Mouse (Mus musculus) heart, embryonic 10.5 days (tissue): ENCODE measurements around the gene Atp6v0e. TPM values are rescaled to one million over a fixed set of nuclear protein-coding genes. Genes with fewer than 3 reads are reported as not detected.

Experiments used
- DNase-seq: peaks from one replicate; pipeline ENCODE4 v3.0.0-alpha.2; 2017; ENCODE audit warnings: low spot score
- H3K27ac ChIP-seq: fragments of 300-500 bp; sonication (generic); 2 replicates; pipeline ENCODE4 v1.5.1; 2016; ENCODE audit warnings: mild to moderate bottlenecking
- H3K27me3 ChIP-seq: fragments of 300-500 bp; sonication (generic); 2 replicates; pipeline ENCODE4 v1.6.1; 2016; ENCODE audit warnings: mild to moderate bottlenecking; ENCODE audit not compliant: poor library complexity, insufficient read depth, severe bottlenecking
- H3K36me3 ChIP-seq: fragments of 300-500 bp; sonication (generic); 2 replicates; pipeline ENCODE4 v1.6.1; 2016; ENCODE audit warnings: mild to moderate bottlenecking, moderate library complexity
- H3K4me1 ChIP-seq: fragments of 300-500 bp; sonication (generic); 2 replicates; pipeline ENCODE4 v1.6.1; 2016; ENCODE audit warnings: mild to moderate bottlenecking
- H3K4me3 ChIP-seq: fragments of 300-500 bp; sonication (generic); 2 replicates; pipeline ENCODE4 v1.5.1; 2016; ENCODE audit warnings: mild to moderate bottlenecking, moderate library complexity
- H3K9me3 ChIP-seq: fragments of 300-500 bp; sonication (generic); 2 replicates; pipeline ENCODE4 v1.6.1; 2016; ENCODE audit warnings: mild to moderate bottlenecking, moderate library complexity
- WGBS: fragments of 180-500 bp; shearing (Covaris S2); methylation state at CpG from one replicate; pipeline ENCODE4 v1.1.7; 2016; 5-methylcytosine and 5-hydroxymethylcytosine counted together
- polyA plus RNA-seq: library from polyadenylated mRNA; unstranded; fragments of >200 nt; fragmentation: Nextera tagmentation; extraction: Ambion mirVana; gene quantifications from 2 replicates; pipeline ENCODE4 v1.2.1, GENCODE M21; 2016

Gene Atp6v0e
- polyA plus RNA-seq, 1 experiment from 2014 or later, result 189 TPM

DNA sequence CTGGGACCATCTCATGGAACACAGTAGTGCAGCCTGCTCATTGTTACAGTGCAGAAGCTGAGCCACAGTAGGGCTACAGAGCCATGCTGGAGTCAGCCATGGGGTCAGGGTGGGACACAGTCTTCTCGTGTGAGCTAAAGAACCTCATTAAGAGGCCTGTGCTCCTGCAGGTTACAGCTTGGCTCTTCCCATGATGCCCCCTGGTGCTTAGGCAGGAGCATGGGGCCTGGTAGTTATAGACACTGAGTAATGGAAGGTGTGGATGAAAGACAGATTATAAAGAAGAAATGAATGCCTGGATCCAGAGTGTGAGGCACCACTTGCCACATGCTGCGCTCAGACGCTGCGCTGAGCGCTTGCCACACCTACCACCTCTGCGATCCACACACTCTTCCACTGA lies 34.6 kb upstream of the Atp6v0e start:
- no peak for DNase-seq
- no peak overlapping the region for H3K4me3 ChIP-seq
- no peaks in the 10 kb centered on the region for H3K9me3 ChIP-seq
- peaks cover 97% of the 10 kb centered on the region for H3K36me3 ChIP-seq
- 86% methylated on average over 6 of the region's 6 CpGs for WGBS
- H3K4me1 ChIP-seq, result 0 out of 2 replicates have a peak, but pooled peaks cover 5% of the 10 kb centered on the region
- no peak overlapping the region for H3K27ac ChIP-seq
- H3K27me3 ChIP-seq, result no peaks in the 10 kb centered on the region

DNA sequence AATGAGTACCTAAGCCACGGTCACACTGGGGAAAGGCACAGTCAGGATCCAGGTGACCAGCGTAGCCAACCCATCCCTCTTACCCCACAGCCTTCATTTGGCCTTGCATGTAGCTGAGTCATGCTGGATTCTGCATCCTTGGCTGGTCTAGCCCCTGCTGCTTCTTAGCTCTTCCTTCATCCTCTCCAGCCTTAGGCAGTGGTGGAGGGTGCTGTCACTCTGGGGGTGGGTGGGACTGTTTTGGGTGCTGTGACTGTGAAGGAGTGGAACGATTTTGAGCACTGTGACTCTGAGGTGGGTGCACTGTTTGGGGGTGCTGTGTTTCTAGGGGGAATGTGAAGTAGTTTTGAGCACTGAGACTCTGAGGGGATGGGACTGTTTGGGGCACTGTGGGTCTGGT lies 34.1 kb upstream of the Atp6v0e start:
- Histone ChIP-seq H3K4me3 (no peak overlapping the region), H3K9me3 (no peaks in the 10 kb centered on the region), H3K36me3 (peaks cover 97% of the 10 kb centered on the region), H3K4me1 (0 out of 2 replicates have a peak, but pooled peaks cover 5% of the 10 kb centered on the region), H3K27me3 (no peaks in the 10 kb centered on the region), H3K27ac (no peak overlapping the region)
- no peak for DNase-seq
- WGBS, result 96% methylated on average over 3 of the region's 3 CpGs

DNA sequence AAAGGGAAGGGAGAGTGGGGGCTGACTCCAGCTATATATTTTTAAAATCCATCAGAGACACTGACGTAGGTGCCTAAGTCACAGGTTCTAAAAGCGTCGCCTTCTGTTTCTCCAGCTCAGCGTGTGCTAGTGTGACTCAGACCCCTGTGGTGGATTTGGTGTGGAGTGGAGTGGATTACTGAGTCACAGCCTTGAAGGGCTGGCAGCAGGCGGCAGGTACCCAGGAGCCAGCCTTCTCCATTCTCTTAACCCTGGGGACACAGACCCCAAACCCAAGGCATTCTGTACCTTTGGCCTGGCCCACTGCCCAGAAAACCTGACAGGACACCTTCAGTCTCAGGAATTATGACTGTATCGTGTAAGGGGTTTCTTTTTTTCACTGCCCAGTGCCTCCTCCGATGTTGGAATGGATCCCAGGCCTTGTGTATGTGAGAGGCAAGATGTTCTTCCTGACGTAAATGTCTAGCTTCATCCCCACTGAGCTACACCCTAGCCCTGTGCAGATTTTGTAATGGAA lies 31.2 kb upstream of the Atp6v0e start:
- Histone ChIP-seq H3K4me1 (peaks cover 8% of the 10 kb centered on the region; the same call in 1 of the 2 replicates), H3K36me3 (peaks cover 98% of the 10 kb centered on the region), H3K27ac (no peak overlapping the region), H3K4me3 (no peak overlapping the region), H3K27me3 (no peaks in the 10 kb centered on the region), H3K9me3 (no peaks in the 10 kb centered on the region)
- no peak for DNase-seq
- 93% methylated on average over 8 of the region's 8 CpGs for WGBS

DNA sequence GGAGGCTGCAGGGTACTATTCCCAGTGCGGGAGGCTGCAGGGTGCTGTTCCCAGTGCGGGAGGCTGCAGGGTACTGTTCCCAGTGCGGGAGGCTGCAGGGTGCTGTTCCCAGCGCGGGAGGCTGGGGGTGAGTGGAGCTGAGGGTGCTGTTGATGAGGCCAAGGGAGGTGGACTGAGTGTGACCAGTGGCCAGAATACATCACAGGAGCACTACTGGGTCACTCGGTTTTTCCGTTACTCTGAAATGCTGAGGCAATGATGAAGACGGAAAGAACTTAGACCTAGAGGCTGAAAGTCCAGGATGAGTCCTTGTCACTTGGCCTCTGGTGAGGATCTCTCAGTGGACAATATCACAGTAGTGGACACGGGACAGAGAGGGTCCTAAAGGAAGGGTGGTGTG lies 29.8 kb upstream of the Atp6v0e start:
- H3K4me3 ChIP-seq, result no peak overlapping the region
- peak overlapping the region; percentile 6; the same call in 1 of the 2 replicates for H3K27ac ChIP-seq
- no peaks in the 10 kb centered on the region for H3K9me3 ChIP-seq
- WGBS, result 90% methylated on average over 9 of the region's 9 CpGs
- H3K36me3 ChIP-seq, result peaks cover 92% of the 10 kb centered on the region
- H3K27me3 ChIP-seq, result no peaks in the 10 kb centered on the region
- DNase-seq, result no peak
- peaks cover 15% of the 10 kb centered on the region for H3K4me1 ChIP-seq

- H3K36me3 ChIP-seq, result peaks cover 87% of the 10 kb centered on the region
- no peak overlapping the region for H3K27ac ChIP-seq
- H3K4me1 ChIP-seq, result peaks cover 19% of the 10 kb centered on the region
- DNase-seq, result no peak
- WGBS, result 91% methylated on average over 9 of the region's 9 CpGs
- no peaks in the 10 kb centered on the region for H3K27me3 ChIP-seq
- no peaks in the 10 kb centered on the region for H3K9me3 ChIP-seq
- H3K4me3 ChIP-seq, result no peak overlapping the region
These were observed 29.1 kb upstream of the Atp6v0e start for GRCm38 (mm10) chr17:26633926-26634325.

- 86% methylated on average over 7 of the region's 7 CpGs for WGBS
- Histone ChIP-seq H3K4me3 (no peak overlapping the region), H3K27ac (no peak overlapping the region), H3K27me3 (no peaks in the 10 kb centered on the region), H3K36me3 (peaks cover 87% of the 10 kb centered on the region), H3K9me3 (no peaks in the 10 kb centered on the region), H3K4me1 (peaks cover 19% of the 10 kb centered on the region)
- no peak for DNase-seq
These were observed 28.5 kb upstream of the Atp6v0e start for GRCm38 (mm10) chr17:26634539-26634938.

GRCm38 (mm10) chr17:26635951-26636350 lies 27.1 kb upstream of the Atp6v0e start:
- peaks cover 87% of the 10 kb centered on the region for H3K36me3 ChIP-seq
- WGBS, result 88% methylated on average over 7 of the region's 7 CpGs
- no peaks in the 10 kb centered on the region for H3K9me3 ChIP-seq
- no peak overlapping the region for H3K27ac ChIP-seq
- H3K4me3 ChIP-seq, result no peak overlapping the region
- no peaks in the 10 kb centered on the region for H3K27me3 ChIP-seq
- H3K4me1 ChIP-seq, result peaks cover 19% of the 10 kb centered on the region
- no peak for DNase-seq

DNA sequence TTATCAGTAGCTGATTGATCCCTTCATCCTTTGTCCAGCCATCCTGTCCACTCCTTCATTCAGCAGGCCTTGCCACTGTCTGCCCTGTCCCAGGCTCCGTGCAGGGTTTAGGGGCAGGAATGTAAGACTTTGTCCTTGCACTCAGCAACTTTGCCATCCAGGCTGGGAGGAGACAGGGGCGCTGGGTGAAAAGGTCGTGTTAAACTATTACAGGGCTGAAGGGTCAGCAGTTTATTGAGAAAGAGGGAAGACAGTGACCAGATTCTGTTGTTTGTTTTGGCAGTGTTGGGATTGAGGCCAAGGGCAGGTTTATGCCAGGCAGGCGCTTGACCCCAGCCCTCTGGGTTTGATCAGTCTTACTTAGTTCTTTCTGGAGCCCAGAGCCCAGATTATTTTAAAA lies 25.2 kb upstream of the Atp6v0e start:
- H3K36me3 ChIP-seq, result peaks cover 87% of the 10 kb centered on the region
- 0 out of 2 replicates have a peak overlapping the region, but pooled peaks have one; percentile 37 for H3K27ac ChIP-seq
- H3K4me1 ChIP-seq, result peaks cover 17% of the 10 kb centered on the region
- no peaks in the 10 kb centered on the region for H3K9me3 ChIP-seq
- no peak overlapping the region for H3K4me3 ChIP-seq
- no peaks in the 10 kb centered on the region for H3K27me3 ChIP-seq
- no peak for DNase-seq
- 63% methylated on average over 4 of the region's 4 CpGs for WGBS

GRCm38 (mm10) chr17:26638655-26639054 lies 24.4 kb upstream of the Atp6v0e start:
- no peaks in the 10 kb centered on the region for H3K9me3 ChIP-seq
- DNase-seq, result peak; percentile 92
- no peaks in the 10 kb centered on the region for H3K27me3 ChIP-seq
- 26% methylated on average over 7 of the region's 7 CpGs for WGBS
- no peak overlapping the region for H3K4me3 ChIP-seq
- H3K27ac ChIP-seq, result peak overlapping the region; percentile 37; the same call in 1 of the 2 replicates
- H3K4me1 ChIP-seq, result peaks cover 14% of the 10 kb centered on the region
- H3K36me3 ChIP-seq, result peaks cover 87% of the 10 kb centered on the region

DNA sequence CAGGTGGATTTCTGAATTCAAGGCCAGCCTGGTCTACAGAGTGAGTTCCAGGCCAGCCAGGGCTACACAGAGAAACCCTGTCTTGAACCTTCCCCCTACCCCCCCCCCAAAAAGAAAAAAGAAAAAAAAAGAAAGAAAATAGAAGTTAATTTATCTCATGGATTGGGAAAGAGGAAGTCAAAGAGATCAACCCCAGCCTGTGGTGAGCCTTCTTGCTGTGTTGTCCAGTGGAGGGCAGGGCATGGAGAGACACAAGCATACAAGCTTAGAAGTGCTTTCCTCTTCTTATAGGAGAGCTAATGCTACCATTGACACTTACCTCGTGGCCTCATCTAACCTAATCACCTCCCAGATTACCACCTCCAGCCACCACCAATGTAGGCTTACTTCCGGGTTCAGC lies 23.2 kb upstream of the Atp6v0e start:
- Histone ChIP-seq H3K4me1 (peaks cover 24% of the 10 kb centered on the region), H3K27me3 (no peaks in the 10 kb centered on the region), H3K9me3 (no peaks in the 10 kb centered on the region), H3K36me3 (peaks cover 87% of the 10 kb centered on the region), H3K4me3 (no peak overlapping the region), H3K27ac (no peak overlapping the region)
- DNase-seq, result no peak
- WGBS, result 84% methylated on average over 2 of the region's 2 CpGs

DNA sequence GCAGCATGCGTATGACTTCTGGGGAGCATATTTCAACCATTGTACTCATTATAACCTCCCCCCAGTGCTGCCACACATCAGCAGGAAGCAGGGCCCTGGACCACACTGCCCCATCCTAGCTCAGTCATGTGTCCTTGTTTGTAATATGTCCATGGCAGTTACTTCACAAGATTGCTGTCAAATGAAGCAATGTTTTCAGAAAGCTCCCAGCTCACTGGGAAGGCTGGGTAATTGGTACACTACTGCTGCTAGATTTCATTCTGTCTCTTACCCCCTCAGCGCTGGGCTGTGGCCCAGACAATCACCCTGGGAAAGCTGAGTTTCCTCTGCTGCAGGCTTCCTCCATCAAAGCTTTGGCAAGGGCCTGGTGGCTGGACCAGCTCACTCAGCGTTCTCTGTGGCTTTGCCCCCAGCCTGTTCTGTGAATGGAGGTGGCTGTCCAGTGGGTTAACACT lies 22.7 kb upstream of the Atp6v0e start:
- H3K27ac ChIP-seq, result no peak overlapping the region
- H3K9me3 ChIP-seq, result no peaks in the 10 kb centered on the region
- DNase-seq, result no peak
- no peaks in the 10 kb centered on the region for H3K27me3 ChIP-seq
- peaks cover 29% of the 10 kb centered on the region for H3K4me1 ChIP-seq
- no peak overlapping the region for H3K4me3 ChIP-seq
- WGBS, result 93% methylated on average over 3 of the region's 3 CpGs
- peaks cover 86% of the 10 kb centered on the region for H3K36me3 ChIP-seq

DNA sequence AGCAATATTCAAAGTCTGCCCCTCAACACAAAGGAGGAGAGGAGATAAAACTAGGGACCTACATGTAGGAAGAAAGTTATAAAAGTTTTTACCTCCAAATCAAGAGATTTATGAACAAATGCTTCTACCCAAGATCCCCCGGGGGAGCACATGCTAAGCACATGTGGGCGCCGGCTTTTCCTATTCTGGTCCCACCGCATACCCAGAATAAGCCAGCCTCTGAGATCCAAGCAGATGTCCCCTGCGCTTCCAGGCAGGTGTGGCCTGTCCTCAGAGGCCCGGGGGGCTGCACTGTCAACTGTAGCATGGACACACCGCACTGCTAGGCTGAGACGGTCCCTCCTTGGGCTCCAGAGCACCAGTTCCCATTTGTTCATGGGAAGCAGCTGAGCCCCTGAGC lies 19.6 kb upstream of the Atp6v0e start:
- WGBS, result 95% methylated on average over 8 of the region's 8 CpGs
- Histone ChIP-seq H3K9me3 (no peaks in the 10 kb centered on the region), H3K4me3 (no peak overlapping the region), H3K36me3 (peaks cover 84% of the 10 kb centered on the region), H3K4me1 (peaks cover 45% of the 10 kb centered on the region), H3K27me3 (no peaks in the 10 kb centered on the region), H3K27ac (no peak overlapping the region)
- no peak for DNase-seq

GRCm38 (mm10) chr17:26643993-26644392 lies 19.0 kb upstream of the Atp6v0e start:
- Histone ChIP-seq H3K36me3 (peaks cover 86% of the 10 kb centered on the region), H3K4me3 (no peak overlapping the region)

More at GRCm38 (mm10) chr17:26643993-26644392, 19.0 kb upstream of the Atp6v0e start:
- H3K27me3 ChIP-seq, result no peaks in the 10 kb centered on the region
- DNase-seq, result no peak
- WGBS, result 98% methylated on average over 2 of the region's 2 CpGs
- H3K4me1 ChIP-seq, result peaks cover 43% of the 10 kb centered on the region
- no peaks in the 10 kb centered on the region for H3K9me3 ChIP-seq
- H3K27ac ChIP-seq, result 0 out of 2 replicates have a peak overlapping the region, but pooled peaks have one; percentile 30
